Mouse (Mus musculus) midbrain, embryonic 13.5 days (tissue): ENCODE measurements around the gene Dgkq. TPM values are rescaled to one million over a fixed set of nuclear protein-coding genes. Genes with fewer than 3 reads are reported as not detected.

ENCODE experiments used
- ATAC-seq: fragments of 200-750 bp; cut with Nextera tagmentation; 2 replicates; pipeline ENCODE4 v1.8.0; 2017; ENCODE audit warnings: mild to moderate bottlenecking, moderate TSS enrichment, moderate library complexity
- H3K27ac ChIP-seq: fragments of 300-500 bp; sonication (generic); 2 replicates; pipeline ENCODE4 v1.5.1; 2015; ENCODE audit warnings: inconsistent platforms, mild to moderate bottlenecking, moderate library complexity
- H3K27me3 ChIP-seq: fragments of 300-500 bp; sonication (generic); 2 replicates; pipeline ENCODE4 v1.6.1; 2015; ENCODE audit warnings: mild to moderate bottlenecking, inconsistent platforms
- H3K36me3 ChIP-seq: fragments of 300-500 bp; sonication (generic); 2 replicates; pipeline ENCODE4 v1.6.1; 2015; ENCODE audit warnings: mild to moderate bottlenecking, inconsistent platforms
- H3K4me1 ChIP-seq: fragments of 300-500 bp; sonication (generic); replicated peaks from 2 replicates; pipeline ENCODE4 v1.6.1; 2015; ENCODE audit warnings: inconsistent platforms
- H3K4me2 ChIP-seq: fragments of 300-500 bp; sonication (generic); replicated peaks from 2 replicates; pipeline ENCODE4 v1.6.1; 2015; ENCODE audit warnings: moderate library complexity, mild to moderate bottlenecking, inconsistent platforms
- H3K4me3 ChIP-seq: fragments of 300-500 bp; sonication (generic); replicated peaks from 2 replicates; pipeline ENCODE4 v1.5.1; 2015; ENCODE audit warnings: mild to moderate bottlenecking, inconsistent platforms
- H3K9ac ChIP-seq: fragments of 300-500 bp; sonication (generic); replicated peaks from 2 replicates; pipeline ENCODE4 v1.6.1; 2015; ENCODE audit warnings: mild to moderate bottlenecking, inconsistent platforms
- H3K9me3 ChIP-seq: fragments of 300-500 bp; sonication (generic); 2 replicates; pipeline ENCODE4 v1.6.1; 2016; ENCODE audit warnings: mild to moderate bottlenecking, inconsistent platforms
- WGBS: fragments of 180-500 bp; shearing (Covaris S2); methylation state at CpG from one replicate; pipeline ENCODE4 v1.1.7; 2015; 5-methylcytosine and 5-hydroxymethylcytosine counted together
- polyA plus RNA-seq: library from polyadenylated mRNA; unstranded; fragments of >200 nt; fragmentation: Nextera tagmentation; extraction: Ambion mirVana; gene quantifications from 2 replicates; pipeline ENCODE4 v1.2.1, GENCODE M21; 2015

Dgkq gene
- polyA plus RNA-seq, 1 experiment from 2014 or later, result 26.6 TPM

- WGBS, result 13% methylated on average over 36 of the region's 36 CpGs
- H3K27ac ChIP-seq, result peak overlapping the region; percentile 44; the same call in 1 of the 2 replicates
Measured at GRCm38 (mm10) chr5:108660632-108661268, 8.7 kb downstream of the Dgkq start.

GRCm38 (mm10) chr5:108659698-108660631 is 9.5 kb downstream of the Dgkq start, which contains the start of gene Idua:
Idua (plus strand) TSS chr5:108660331.
- Histone ChIP-seq H3K36me3 (peaks cover 30% of the 10 kb centered on the region), H3K4me3 (peak within 1 kb of the TSS; percentile 88), H3K27ac (peak within 1 kb of the TSS; percentile 44; the same call in 1 of the 2 replicates), H3K4me2 (peak within 1 kb of the TSS; percentile 93), H3K27me3 (no peaks in the 10 kb centered on the region), H3K9ac (peak within 1 kb of the TSS; percentile 94), H3K4me1 (peaks cover 31% of the 10 kb centered on the region), H3K9me3 (no peaks in the 10 kb centered on the region)
- 11% methylated on average over 24 of the region's 24 CpGs for WGBS
- peak; percentile 25 for ATAC-seq

More at GRCm38 (mm10) chr5:108660632-108661268, 8.7 kb downstream of the Dgkq start:
- ATAC-seq, result peak; percentile 98
- Histone ChIP-seq H3K9ac (peak overlapping the region; percentile 94), H3K27me3 (no peaks in the 10 kb centered on the region), H3K4me3 (peak overlapping the region; percentile 88), H3K4me1 (peaks cover 31% of the 10 kb centered on the region), H3K4me2 (peak overlapping the region; percentile 93), H3K36me3 (peaks cover 22% of the 10 kb centered on the region), H3K9me3 (no peaks in the 10 kb centered on the region)

- Histone ChIP-seq H3K4me1 (peaks cover 31% of the 10 kb centered on the region), H3K9me3 (no peaks in the 10 kb centered on the region), H3K4me3 (no peak overlapping the region), H3K9ac (0 out of 2 replicates have a peak overlapping the region, but pooled peaks have one; percentile 94), H3K36me3 (peaks cover 44% of the 10 kb centered on the region), H3K4me2 (no peak overlapping the region; the same call in none of the 2 replicates), H3K27ac (no peak overlapping the region), H3K27me3 (no peaks in the 10 kb centered on the region)
- 87% methylated on average over 1 of the region's 1 CpGs for WGBS
- no peak for ATAC-seq
Measured at GRCm38 (mm10) chr5:108658611-108659010, 10.9 kb downstream of the Dgkq start.

- WGBS, result 68% methylated on average over 5 of the region's 5 CpGs
- Histone ChIP-seq H3K4me1 (peaks cover 31% of the 10 kb centered on the region), H3K4me3 (no peak overlapping the region), H3K27ac (no peak overlapping the region), H3K9me3 (no peaks in the 10 kb centered on the region), H3K27me3 (no peaks in the 10 kb centered on the region), H3K36me3 (peaks cover 56% of the 10 kb centered on the region), H3K4me2 (no peak overlapping the region), H3K9ac (no peak overlapping the region)
- ATAC-seq, result no peak
Measured at GRCm38 (mm10) chr5:108657406-108657805, 12.1 kb downstream of the Dgkq start.

GRCm38 (mm10) chr5:108655891-108656650 is 13.4 kb downstream of the Dgkq start:
- Histone ChIP-seq H3K4me1 (peaks cover 30% of the 10 kb centered on the region), H3K4me2 (no peak overlapping the region), H3K27me3 (no peaks in the 10 kb centered on the region), H3K4me3 (no peak overlapping the region), H3K36me3 (peaks cover 63% of the 10 kb centered on the region), H3K9ac (no peak overlapping the region), H3K27ac (no peak overlapping the region), H3K9me3 (no peaks in the 10 kb centered on the region)
- WGBS, result 96% methylated on average over 15 of the region's 15 CpGs
- no peak for ATAC-seq

DNA sequence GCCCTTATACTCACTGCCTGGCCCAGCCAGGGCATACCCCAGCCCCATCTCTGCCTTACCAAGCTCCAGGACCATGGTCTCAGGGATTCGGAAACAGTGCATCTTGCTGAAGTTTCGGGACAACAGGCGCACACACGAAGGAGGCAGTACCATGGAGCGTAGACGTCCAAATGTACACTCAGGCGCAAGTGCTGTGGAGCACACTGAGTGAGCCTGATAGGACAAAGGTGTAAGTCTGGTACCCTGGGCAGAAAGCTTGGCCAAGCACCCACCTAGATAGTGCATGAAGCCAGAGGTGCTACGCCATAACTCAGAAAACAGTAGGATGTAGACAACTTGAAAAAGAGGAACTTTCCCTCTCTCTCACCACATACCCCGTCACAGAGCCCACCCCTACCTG is 14.1 kb downstream of the Dgkq start:
- peaks cover 68% of the 10 kb centered on the region for H3K36me3 ChIP-seq
- no peak overlapping the region for H3K27ac ChIP-seq
- 96% methylated on average over 9 of the region's 9 CpGs for WGBS

DNA sequence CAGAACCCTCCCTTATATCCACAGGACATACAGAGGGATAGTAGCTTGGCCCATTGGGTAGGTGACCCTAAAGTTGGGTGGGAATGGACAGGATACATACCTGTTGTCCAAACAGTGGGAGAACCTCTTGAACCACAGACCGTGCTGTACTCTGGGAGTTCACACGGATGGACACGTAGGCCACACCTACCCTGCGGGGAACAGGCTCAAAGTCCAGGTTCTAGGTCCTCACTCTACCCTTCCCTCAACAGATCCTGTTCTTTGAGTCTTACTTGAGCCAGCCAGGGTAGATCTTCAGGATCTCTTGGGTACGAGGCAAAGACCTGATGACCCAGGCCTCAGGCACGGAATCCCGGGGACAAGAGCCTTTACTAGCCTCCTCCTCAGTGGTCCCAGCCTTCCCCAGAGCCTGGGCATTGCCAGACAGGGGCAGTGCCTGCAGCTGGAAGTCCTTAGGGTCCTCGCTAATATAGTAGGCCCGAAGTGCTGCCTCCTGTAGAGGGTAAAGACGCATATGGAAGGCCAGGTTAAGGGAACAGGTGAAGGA is 15.0 kb downstream of the Dgkq start:
- WGBS, result 94% methylated on average over 10 of the region's 10 CpGs
- Histone ChIP-seq H3K4me3 (no peak overlapping the region), H3K36me3 (peaks cover 77% of the 10 kb centered on the region), H3K27ac (no peak overlapping the region), H3K27me3 (no peaks in the 10 kb centered on the region), H3K4me1 (peaks cover 19% of the 10 kb centered on the region), H3K4me2 (no peak overlapping the region), H3K9ac (no peak overlapping the region), H3K9me3 (no peaks in the 10 kb centered on the region)
- ATAC-seq, result no peak

More for the DNA sequence above, 14.1 kb downstream of the Dgkq start:
- ATAC-seq, result no peak
- H3K4me1 ChIP-seq, result peaks cover 26% of the 10 kb centered on the region
- H3K27me3 ChIP-seq, result no peaks in the 10 kb centered on the region
- no peak overlapping the region for H3K9ac ChIP-seq
- no peaks in the 10 kb centered on the region for H3K9me3 ChIP-seq
- no peak overlapping the region for H3K4me3 ChIP-seq
- H3K4me2 ChIP-seq, result no peak overlapping the region

- peaks cover 89% of the 10 kb centered on the region for H3K36me3 ChIP-seq
- 86% methylated on average over 6 of the region's 6 CpGs for WGBS
Measured at GRCm38 (mm10) chr5:108653341-108653740, 16.1 kb downstream of the Dgkq start.

DNA sequence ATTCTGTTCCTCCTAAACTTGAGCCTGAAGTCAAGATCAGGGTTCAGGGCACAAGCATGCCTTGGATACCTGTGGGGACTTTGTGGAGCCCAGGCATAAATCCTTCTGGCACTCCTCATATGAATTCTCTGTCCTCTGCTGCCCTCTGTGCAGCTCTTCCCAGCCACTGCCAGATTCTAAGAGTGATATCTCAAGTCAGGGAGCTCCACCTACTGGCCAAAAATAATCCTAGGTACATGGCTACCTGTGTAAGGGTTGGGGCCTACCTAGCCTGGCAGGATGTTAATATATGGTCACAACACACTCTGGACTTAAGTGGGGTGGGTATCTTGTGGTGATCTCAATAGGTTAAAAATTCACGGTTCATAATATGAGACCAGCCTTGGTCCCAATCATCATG is 17.6 kb downstream of the Dgkq start:
- 64% methylated on average over 1 of the region's 1 CpGs for WGBS
- no peaks in the 10 kb centered on the region for H3K27me3 ChIP-seq
- H3K4me3 ChIP-seq, result no peak overlapping the region
- H3K9ac ChIP-seq, result no peak overlapping the region
- ATAC-seq, result peak; percentile 63
- H3K4me1 ChIP-seq, result no peaks in the 10 kb centered on the region
- H3K27ac ChIP-seq, result no peak overlapping the region
- H3K9me3 ChIP-seq, result no peaks in the 10 kb centered on the region
- peaks cover 92% of the 10 kb centered on the region for H3K36me3 ChIP-seq
- H3K4me2 ChIP-seq, result no peak overlapping the region

More at GRCm38 (mm10) chr5:108653341-108653740, 16.1 kb downstream of the Dgkq start:
- no peak overlapping the region for H3K9ac ChIP-seq
- H3K9me3 ChIP-seq, result no peaks in the 10 kb centered on the region
- H3K4me3 ChIP-seq, result no peak overlapping the region
- H3K27ac ChIP-seq, result no peak overlapping the region
- H3K27me3 ChIP-seq, result no peaks in the 10 kb centered on the region
- no peak overlapping the region for H3K4me2 ChIP-seq
- no peak for ATAC-seq
- H3K4me1 ChIP-seq, result peaks cover 7% of the 10 kb centered on the region

- ATAC-seq, result peak; percentile 8; the same call in 1 of the 2 replicates
- Histone ChIP-seq H3K9me3 (no peaks in the 10 kb centered on the region), H3K4me1 (no peaks in the 10 kb centered on the region), H3K4me2 (no peak overlapping the region), H3K27ac (no peak overlapping the region), H3K36me3 (peaks cover 93% of the 10 kb centered on the region), H3K27me3 (no peaks in the 10 kb centered on the region), H3K4me3 (no peak overlapping the region), H3K9ac (no peak overlapping the region)
- WGBS, result 85% methylated on average over 5 of the region's 5 CpGs
Measured at GRCm38 (mm10) chr5:108651136-108651720, 18.2 kb downstream of the Dgkq start.

- Histone ChIP-seq H3K9ac (no peak overlapping the region), H3K27me3 (no peaks in the 10 kb centered on the region), H3K4me1 (no peaks in the 10 kb centered on the region), H3K4me2 (no peak overlapping the region), H3K27ac (no peak overlapping the region), H3K36me3 (peaks cover 93% of the 10 kb centered on the region), H3K4me3 (no peak overlapping the region), H3K9me3 (no peaks in the 10 kb centered on the region)
- WGBS, result 91% methylated on average over 7 of the region's 7 CpGs
- no peak for ATAC-seq
Measured at GRCm38 (mm10) chr5:108650341-108650740, 19.1 kb downstream of the Dgkq start.
